Mouse (Mus musculus) brain, adult 2 months (tissue): ENCODE measurements at regions not wholly inside any gene's neighbourhood (a gene's known extent, or its start where the extent isn't known, plus 50 kb on each side); places are given as distances from the start of the nearest gene placed in this dataset.

Source experiments
- DNase-seq: peaks from one replicate; pipeline ENCODE4 v3.0.0; 2011; ENCODE audit warnings: low read depth, low spot score

- no peak for DNase-seq
Observed at GRCm38 (mm10) chr14:89242159-89242558, 771.0 kb upstream of the Pcdh20 start.

- DNase-seq, result no peak
Observed at GRCm38 (mm10) chr14:89236501-89236900, 765.3 kb upstream of the Pcdh20 start.

- no peak for DNase-seq
Observed at GRCm38 (mm10) chr14:89230482-89230881, 759.3 kb upstream of the Pcdh20 start.

DNA sequence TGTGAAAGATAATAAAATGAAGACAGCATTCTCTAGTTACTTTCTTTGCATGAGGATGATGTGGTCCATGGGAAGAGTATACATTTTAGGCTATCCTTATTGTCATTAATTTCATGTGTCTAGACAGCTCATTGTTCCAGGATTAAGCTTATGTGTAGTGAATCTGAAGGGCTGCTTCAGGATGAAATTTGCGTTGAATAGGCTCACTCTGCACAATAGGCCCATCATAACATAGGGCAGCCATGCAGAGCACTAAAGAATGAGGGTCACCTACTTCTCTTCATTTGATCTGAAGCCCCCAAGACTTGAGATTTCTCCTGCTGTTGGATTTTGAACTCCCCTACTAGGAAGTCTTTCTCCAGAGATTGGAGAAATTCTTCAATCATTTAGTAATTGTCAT, 746.2 kb upstream of the Pcdh20 start:
- no peak for DNase-seq

GRCm38 (mm10) chr14:89181386-89181979, 710.3 kb upstream of the Pcdh20 start:
- DNase-seq, result peak; percentile 50

- DNase-seq, result peak; percentile 10
Observed at GRCm38 (mm10) chr14:89142994-89143686, 671.9 kb upstream of the Pcdh20 start.

GRCm38 (mm10) chr14:89099296-89099695, 628.1 kb upstream of the Pcdh20 start:
- DNase-seq, result no peak

GRCm38 (mm10) chr14:89089661-89090060, 618.5 kb upstream of the Pcdh20 start:
- DNase-seq, result no peak

GRCm38 (mm10) chr14:89076014-89076413, 604.8 kb upstream of the Pcdh20 start:
- DNase-seq, result peak; percentile 57

- DNase-seq, result no peak
Observed at GRCm38 (mm10) chr14:89063971-89064370, 592.8 kb upstream of the Pcdh20 start.

- DNase-seq, result no peak
Observed at GRCm38 (mm10) chr14:89062583-89063436, 591.6 kb upstream of the Pcdh20 start.

GRCm38 (mm10) chr14:89061319-89061718, 590.1 kb upstream of the Pcdh20 start:
- DNase-seq, result no peak

DNA sequence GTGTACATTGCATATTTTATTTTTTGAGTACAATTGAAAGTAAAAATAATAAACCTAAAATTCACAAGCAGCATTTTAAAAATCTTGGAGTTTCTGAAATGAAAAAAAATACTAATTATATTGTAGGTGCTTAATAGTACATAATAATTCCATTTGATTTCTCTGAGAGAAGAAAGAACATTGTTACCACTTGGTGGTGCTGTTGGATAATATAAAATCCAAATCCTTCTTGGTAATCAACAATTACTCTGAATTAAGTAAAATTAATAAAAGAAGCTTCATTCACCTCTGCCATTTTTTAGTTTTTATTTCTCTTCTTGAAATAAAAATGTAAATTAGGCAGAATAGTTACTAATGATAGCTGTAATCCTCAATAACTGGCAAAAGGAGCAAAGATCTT, 563.2 kb upstream of the Pcdh20 start:
- DNase-seq, result peak; percentile 24

DNA sequence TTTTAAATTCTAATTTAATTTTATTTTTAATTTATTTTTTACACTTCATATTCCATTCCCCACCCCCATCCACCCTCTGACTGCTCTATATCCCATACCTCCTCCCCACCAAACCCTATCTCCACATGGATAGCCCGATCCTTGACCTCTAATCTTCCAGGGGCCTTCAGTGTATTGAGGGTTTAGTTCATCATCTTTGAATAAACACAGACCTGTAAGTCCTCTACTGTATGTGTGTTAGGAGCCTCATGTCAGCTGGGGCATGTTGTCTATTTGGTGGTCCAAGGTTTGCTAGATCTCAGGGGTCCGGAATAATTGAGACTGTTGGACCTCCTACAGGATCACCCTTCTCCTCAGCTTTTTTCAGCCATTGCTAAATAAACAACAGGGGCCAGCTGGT, 540.2 kb upstream of the Pcdh20 start:
- DNase-seq, result no peak

DNA sequence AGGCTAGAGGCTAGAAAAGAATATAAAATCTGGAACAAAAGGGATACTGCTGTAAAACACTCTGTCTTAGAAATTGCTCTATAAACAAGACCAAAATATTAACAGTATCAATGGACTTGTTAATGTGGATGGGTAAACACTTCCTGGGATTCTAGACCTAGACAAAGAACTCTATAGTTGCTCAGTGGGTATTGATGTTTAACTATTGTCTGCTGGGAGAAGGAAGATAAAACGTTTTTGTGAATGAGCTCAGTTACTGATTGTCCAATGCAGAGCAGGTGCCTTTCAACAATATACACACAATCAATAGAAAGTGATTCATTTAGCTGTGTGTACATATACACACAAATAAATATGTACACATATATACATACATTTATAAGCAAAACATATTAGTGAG, 538.5 kb upstream of the Pcdh20 start:
- DNase-seq, result no peak

- peak; percentile 35 for DNase-seq
Observed at GRCm38 (mm10) chr14:88981895-88982294, 510.7 kb upstream of the Pcdh20 start.

- peak; percentile 73 for DNase-seq
Observed at GRCm38 (mm10) chr14:88976007-88976406, 504.8 kb upstream of the Pcdh20 start.

DNA sequence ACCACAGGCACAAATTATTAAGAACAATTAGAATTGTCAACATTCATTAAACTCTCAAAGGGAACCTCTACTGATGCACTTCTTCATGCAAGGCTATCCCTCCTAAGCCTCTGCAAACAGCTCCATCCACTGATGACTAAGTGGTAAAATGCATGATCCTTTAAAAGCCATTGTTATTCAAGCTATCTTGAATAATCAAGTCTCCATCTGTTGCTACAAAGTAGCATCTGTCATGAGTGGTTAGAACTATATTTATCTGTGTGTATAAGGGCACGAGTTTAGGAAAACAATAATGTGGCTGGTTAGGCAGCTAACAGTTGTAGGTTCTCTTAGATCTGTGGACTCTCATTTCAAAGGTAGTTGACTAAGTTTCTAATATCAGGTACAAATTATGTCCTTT, 463.4 kb upstream of the Pcdh20 start:
- peak; percentile 42 for DNase-seq
